Comparison of ENCODE assay signal across 8 mouse cellular contexts in the genomic region with DNA sequence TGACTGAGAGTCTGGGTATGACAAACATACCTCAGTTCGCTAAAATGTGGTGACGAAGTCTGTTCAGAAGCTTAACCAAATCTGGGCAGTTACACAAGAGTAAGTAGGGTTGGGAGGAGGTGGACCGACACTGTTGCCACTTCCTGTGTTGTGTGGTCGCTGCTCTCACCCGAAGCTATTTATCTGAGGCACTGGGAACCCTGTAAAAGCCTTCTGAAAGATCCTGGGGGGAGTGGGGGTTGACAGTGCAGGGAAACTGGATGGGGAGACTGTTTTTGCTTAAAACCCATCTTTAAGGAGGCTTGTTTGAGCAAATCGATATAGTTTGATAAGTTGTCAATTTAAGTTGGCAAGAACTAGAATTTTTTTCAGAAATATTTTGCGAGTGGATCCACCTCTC. TPM values are rescaled to one million over a fixed set of nuclear protein-coding genes. Genes with fewer than 3 reads are reported as not detected.
DNase-seq lines count a peak whose midpoint lies in the region; ATAC-seq lines count a peak whose summit lies in the region.

No protein-coding gene starts in this region.

- H3K4me1 ChIP-seq in embryonic facial prominence, embryonic 14.5 days (ENCODE audit: control insufficient read depth, insufficient read depth, low read length) = peaks cover 19% of the 10 kb centered on the region

- peaks cover 31% of the 10 kb centered on the region for H3K36me3 ChIP-seq in embryonic facial prominence, embryonic 14.5 days (ENCODE audit: control insufficient read depth, insufficient read depth, low read length)

- DNase-seq in gastrocnemius, adult 18-20 months (ENCODE audit: low spot score) = peak; percentile 16
- no peak for DNase-seq in gastrocnemius, postnatal 14 days
- peak; percentile 72 for DNase-seq in ZHBTc4 (ENCODE audit: low read depth, low spot score)
- peak; percentile 49 for DNase-seq in embryonic facial prominence, embryonic 14.5 days (ENCODE audit: low spot score)
- DNase-seq in heart, postnatal 4 days = peak; percentile 42
- peak; percentile 17 to 27 for DNase-seq in layer of hippocampus, postnatal 10 days (ENCODE audit: low spot score in 2 of 2)
- peak; percentile 65 to 72 for DNase-seq in spleen, postnatal 10 days (ENCODE audit: low spot score in 2 of 2)

- H3K9me3 ChIP-seq in embryonic facial prominence, embryonic 14.5 days (ENCODE audit: control insufficient read depth, low read length) = no peaks in the 10 kb centered on the region

- H3K4me2 ChIP-seq in embryonic facial prominence, embryonic 14.5 days (ENCODE audit: low read depth, low read length) = peak overlapping the region; percentile 96

- intact Hi-C loops in gastrocnemius, postnatal 14 days (cut with DNase I; ENCODE audit: low total_unique reads) = no loop called here

- H3K27ac ChIP-seq in embryonic facial prominence, embryonic 14.5 days (replicated peaks; ENCODE audit: low read depth, low read length) = peak overlapping the region; percentile 100; the same call in 1 of the 2 replicates

- H3K4me3 ChIP-seq in embryonic facial prominence, embryonic 14.5 days (ENCODE audit: low read depth, low read length) = peak overlapping the region; percentile 73

- 13% methylated on average over 7 of the region's 7 CpGs for WGBS in embryonic facial prominence, embryonic 14.5 days

- no peak for ATAC-seq in embryonic facial prominence, embryonic 14.5 days (ENCODE audit: low read depth)
- peak; percentile 33 for ATAC-seq in megakaryocyte, adult 5-6 weeks (ENCODE audit: poor library complexity, severe bottlenecking)

- H3K9ac ChIP-seq in embryonic facial prominence, embryonic 14.5 days (ENCODE audit: low read depth, low read length) = peak overlapping the region; percentile 99

- H3K27me3 ChIP-seq in embryonic facial prominence, embryonic 14.5 days (replicated peaks; ENCODE audit: control insufficient read depth, insufficient read depth, low read length) = no peaks in the 10 kb centered on the region

RNA-seq across cellular contexts. Expression of a gene that starts 2.3 kb away (rescaled TPM):
- total RNA-seq in gastrocnemius, adult 18-20 months (2021) = 100 to 1,000 TPM; 343 to 352 TPM
- total RNA-seq in gastrocnemius, postnatal 14 days (2021) = 100 to 1,000 TPM; 286 to 311 TPM
- 506 and 518 TPM in 2 replicates for polyA plus RNA-seq in embryonic facial prominence, embryonic 14.5 days (2014; fragmentation: Nextera tagmentation; extraction: Ambion mirVana)
- total RNA-seq in heart, postnatal 4 days (2021) = 100 to 1,000 TPM; 389 to 397 TPM
- total RNA-seq in layer of hippocampus, postnatal 10 days (2021) = 100 to 1,000 TPM; 258 to 279 TPM
- 591 and 690 TPM in 2 replicates for total RNA-seq in megakaryocyte, adult 5-6 weeks (2015)
- 864 and 938 TPM in 2 replicates for total RNA-seq in megakaryocyte, adult 5-6 weeks (2017)

RNA-seq across cellular contexts. Expression of a gene that starts 16.5 kb away (rescaled TPM):
- total RNA-seq in gastrocnemius, adult 18-20 months (2021) = 10 to 100 TPM; 32.4 to 34.0 TPM
- 10 to 100 TPM; 20.0 to 21.0 TPM for total RNA-seq in gastrocnemius, postnatal 14 days (2021)
- 41.0 and 43.8 TPM in 2 replicates for polyA plus RNA-seq in embryonic facial prominence, embryonic 14.5 days (2014; fragmentation: Nextera tagmentation; extraction: Ambion mirVana)
- total RNA-seq in heart, postnatal 4 days (2021) = 10 to 100 TPM; 35.6 to 38.2 TPM
- total RNA-seq in layer of hippocampus, postnatal 10 days (2021) = 10 to 100 TPM; 34.9 to 39.1 TPM
- total RNA-seq in megakaryocyte, adult 5-6 weeks (2015) = 51.2 and 52.0 TPM in 2 replicates
- 25.0 and 27.9 TPM in 2 replicates for total RNA-seq in megakaryocyte, adult 5-6 weeks (2017)

RNA-seq across cellular contexts. Expression of a gene that starts 45.2 kb away (rescaled TPM):
- 1 to 10 TPM; 3.1 to 4.5 TPM for total RNA-seq in gastrocnemius, adult 18-20 months (2021)
- total RNA-seq in gastrocnemius, postnatal 14 days (2021) = 1 to 10 TPM; 4.6 to 6.6 TPM
- polyA plus RNA-seq in embryonic facial prominence, embryonic 14.5 days (2014; fragmentation: Nextera tagmentation; extraction: Ambion mirVana) = 7.9 and 8.1 TPM in 2 replicates
- 10 to 100 TPM; 24.8 to 26.6 TPM for total RNA-seq in heart, postnatal 4 days (2021)
- 1 to 10 TPM; 6.9 to 8.0 TPM for total RNA-seq in layer of hippocampus, postnatal 10 days (2021)
- total RNA-seq in megakaryocyte, adult 5-6 weeks (2015) = 27.7 and 29.0 TPM in 2 replicates
- 28.0 and 31.5 TPM in 2 replicates for total RNA-seq in megakaryocyte, adult 5-6 weeks (2017)
